Mouse (Mus musculus) intestine, postnatal 0 days (tissue): ENCODE data around the gene Tmcc3. TPM values are rescaled to one million over a fixed set of nuclear protein-coding genes. Genes with fewer than 3 reads are reported as not detected.
"Not testable (repeated sequence)": the region's sequence is repeated elsewhere in the genome, so short reads cannot be mapped to it uniquely, and the experiment has no call there.

Experiments used
- ATAC-seq: fragments of 200-750 bp; cut with Nextera tagmentation; 2 replicates; pipeline ENCODE4 v1.8.0; 2017; ENCODE audit warnings: mild to moderate bottlenecking, moderate TSS enrichment, moderate library complexity
- H3K27ac ChIP-seq: fragments of 300-500 bp; sonication (generic); 2 replicates; pipeline ENCODE4 v1.5.1; 2014; ENCODE audit warnings: mild to moderate bottlenecking, low read depth, low read length, moderate library complexity
- H3K27me3 ChIP-seq: fragments of 300-500 bp; sonication (generic); replicated peaks from 2 replicates; pipeline ENCODE4 v1.6.1; 2014; ENCODE audit warnings: low read length, mixed read lengths; ENCODE audit not compliant: control insufficient read depth, insufficient read depth
- H3K36me3 ChIP-seq: fragments of 300-500 bp; sonication (generic); 2 replicates; pipeline ENCODE4 v1.6.1; 2014; ENCODE audit warnings: mild to moderate bottlenecking, moderate library complexity; ENCODE audit not compliant: control insufficient read depth, insufficient read depth
- H3K4me1 ChIP-seq: fragments of 300-500 bp; sonication (generic); replicated peaks from 2 replicates; pipeline ENCODE4 v1.6.1; 2014; ENCODE audit warnings: antibody characterized with exemption, low read length, mixed read lengths; ENCODE audit not compliant: control insufficient read depth, insufficient read depth
- H3K4me2 ChIP-seq: fragments of 300-500 bp; sonication (generic); replicated peaks from 2 replicates; pipeline ENCODE4 v1.6.1; 2014; ENCODE audit warnings: low read depth, mild to moderate bottlenecking, moderate library complexity
- H3K4me3 ChIP-seq: fragments of 300-500 bp; sonication (generic); 2 replicates; pipeline ENCODE4 v1.5.1; 2014; ENCODE audit warnings: low read depth, low read length
- H3K9ac ChIP-seq: fragments of 300-500 bp; sonication (generic); 2 replicates; pipeline ENCODE4 v1.6.1; 2014; ENCODE audit warnings: mild to moderate bottlenecking, low read depth, low read length
- H3K9me3 ChIP-seq: fragments of 300-500 bp; sonication (generic); 2 replicates; pipeline ENCODE4 v1.6.1; 2016; ENCODE audit warnings: mixed run types; ENCODE audit not compliant: control insufficient read depth
- CTCF ChIP-seq: sonication (generic); IDR thresholded peaks from 2 replicates; pipeline ENCODE4 v1.5.1; 2016; ENCODE audit warnings: low read depth, mild to moderate bottlenecking, control low read depth, antibody characterized with exemption, moderate library complexity
- WGBS: fragments of 180-500 bp; shearing (Covaris S2); extraction: QIAGEN DNeasy Blood & Tissue Kit; methylation state at CpG from one replicate; pipeline ENCODE4 v1.1.7; 2014; 5-methylcytosine and 5-hydroxymethylcytosine counted together
- polyA plus RNA-seq: library from polyadenylated mRNA; unstranded; fragments of >200 nt; fragmentation: Nextera tagmentation; extraction: Ambion mirVana; gene quantifications from 2 replicates; pipeline ENCODE4 v1.2.1, GENCODE M21; 2015

Tmcc3 gene
- polyA plus RNA-seq, 1 experiment from 2014 or later: 10.0 TPM

- WGBS: 71% methylated on average over 6 of the region's 6 CpGs
- Histone ChIP-seq H3K27me3 (no peaks in the 10 kb centered on the region), H3K9me3 (no peaks in the 10 kb centered on the region), H3K4me3 (no peak overlapping the region), H3K27ac (no peak overlapping the region), H3K9ac (no peak overlapping the region), H3K4me2 (no peak overlapping the region), H3K4me1 (no peaks in the 10 kb centered on the region), H3K36me3 (no peaks in the 10 kb centered on the region)
- ATAC-seq: no peak
- no peak for TF ChIP-seq CTCF
Measured at GRCm38 (mm10) chr10:94533081-94533724, 221.5 kb downstream of the Tmcc3 start.

- 95% methylated on average over 2 of the region's 2 CpGs for WGBS
- not testable (repeated sequence) for H3K36me3 ChIP-seq, ATAC-seq
Measured at GRCm38 (mm10) chr10:94538623-94539022, 226.9 kb downstream of the Tmcc3 start.

GRCm38 (mm10) chr10:94540241-94540640, 228.5 kb downstream of the Tmcc3 start:
- WGBS: 81% methylated on average over 4 of the region's 4 CpGs
- no peaks in the 10 kb centered on the region for H3K4me1 ChIP-seq
- no peak overlapping the region for H3K4me2 ChIP-seq
- H3K36me3 ChIP-seq: no peaks in the 10 kb centered on the region
- TF ChIP-seq CTCF: no peak
- H3K27ac ChIP-seq: no peak overlapping the region
- no peak overlapping the region for H3K4me3 ChIP-seq
- no peaks in the 10 kb centered on the region for H3K27me3 ChIP-seq
- ATAC-seq: no peak
- no peaks in the 10 kb centered on the region for H3K9me3 ChIP-seq
- no peak overlapping the region for H3K9ac ChIP-seq

More at GRCm38 (mm10) chr10:94538623-94539022, 226.9 kb downstream of the Tmcc3 start:
- H3K4me1 ChIP-seq, H3K9ac ChIP-seq, H3K4me3 ChIP-seq, H3K9me3 ChIP-seq, H3K27me3 ChIP-seq, H3K4me2 ChIP-seq, H3K27ac ChIP-seq: not testable (repeated sequence)

GRCm38 (mm10) chr10:94543956-94544355, 232.2 kb downstream of the Tmcc3 start:
- H3K9me3 ChIP-seq: no peaks in the 10 kb centered on the region
- H3K4me1 ChIP-seq: peaks cover 8% of the 10 kb centered on the region
- no peak overlapping the region for H3K4me3 ChIP-seq
- WGBS: 89% methylated on average over 8 of the region's 8 CpGs
- no peak overlapping the region for H3K27ac ChIP-seq
- H3K27me3 ChIP-seq: no peaks in the 10 kb centered on the region
- H3K9ac ChIP-seq: no peak overlapping the region
- ATAC-seq: no peak
- TF ChIP-seq CTCF: no peak
- H3K36me3 ChIP-seq: no peaks in the 10 kb centered on the region
- H3K4me2 ChIP-seq: no peak overlapping the region

- Histone ChIP-seq H3K36me3 (no peaks in the 10 kb centered on the region), H3K4me2 (peak overlapping the region; percentile 66), H3K27me3 (no peaks in the 10 kb centered on the region), H3K9ac (0 out of 2 replicates have a peak overlapping the region, but pooled peaks have one; percentile 53), H3K9me3 (no peaks in the 10 kb centered on the region), H3K27ac (peak overlapping the region; percentile 90), H3K4me1 (peaks cover 8% of the 10 kb centered on the region), H3K4me3 (peak overlapping the region; percentile 37)
- WGBS: 17% methylated on average over 8 of the region's 8 CpGs
- ATAC-seq: no peak
- no peak for TF ChIP-seq CTCF
Measured at GRCm38 (mm10) chr10:94544803-94545202, 233.1 kb downstream of the Tmcc3 start.

- H3K4me2 ChIP-seq: peak overlapping the region; percentile 66
- TF ChIP-seq CTCF: no peak
- 7% methylated on average over 21 of the region's 21 CpGs for WGBS
- H3K27ac ChIP-seq: peak overlapping the region; percentile 90
- peaks cover 13% of the 10 kb centered on the region for H3K4me1 ChIP-seq
- no peaks in the 10 kb centered on the region for H3K9me3 ChIP-seq
- peak overlapping the region; percentile 37 for H3K4me3 ChIP-seq
- no peaks in the 10 kb centered on the region for H3K27me3 ChIP-seq
- peak; percentile 79 for ATAC-seq
- peak overlapping the region; percentile 53 for H3K9ac ChIP-seq
- no peaks in the 10 kb centered on the region for H3K36me3 ChIP-seq
Measured at GRCm38 (mm10) chr10:94545259-94546019, 233.7 kb downstream of the Tmcc3 start.
